Mouse (Mus musculus): ENCODE measurements around the gene Slc6a11.

- TF ChIP-seq CTCF (IDR thresholded peaks at IDR 0.05) (no peak), EP300 (IDR thresholded peaks at IDR 0.05) (no peak)
Observed at GRCm38 (mm10) chr6:114132916-114133315, 1.9 kb downstream of the Slc6a11 start.

All from lung, postnatal 0 days (tissue).